Mouse (Mus musculus) WW6 (cell line): ENCODE measurements around the gene Plin4.

Source experiments
- DNase-seq: peaks from one replicate; pipeline ENCODE4 v3.0.0-alpha.2; 2013; ENCODE audit warnings: low read depth, low spot score

The Plin4 gene

GRCm38 (mm10) chr17:56109219-56110051 lies at the start of gene Plin4:
TSS of gene Plin4 (minus strand) at chr17:56109803.
- no peak for DNase-seq

- no peak for DNase-seq
Observed at GRCm38 (mm10) chr17:56153643-56154042, 44.0 kb upstream of the Plin4 start.

- no peak for DNase-seq
Observed at GRCm38 (mm10) chr17:56149897-56150296, 40.3 kb upstream of the Plin4 start.

GRCm38 (mm10) chr17:56148790-56149618 lies 39.4 kb upstream of the Plin4 start:
- no peak for DNase-seq

GRCm38 (mm10) chr17:56148280-56148679 lies 38.7 kb upstream of the Plin4 start:
- DNase-seq: no peak

GRCm38 (mm10) chr17:56147420-56147819 lies 37.8 kb upstream of the Plin4 start:
- no peak for DNase-seq

- no peak for DNase-seq
Observed at GRCm38 (mm10) chr17:56146131-56146530, 36.5 kb upstream of the Plin4 start.

- DNase-seq: no peak
Observed at GRCm38 (mm10) chr17:56144546-56144945, 34.9 kb upstream of the Plin4 start.

GRCm38 (mm10) chr17:56141702-56142605 lies 32.4 kb upstream of the Plin4 start:
- no peak for DNase-seq

GRCm38 (mm10) chr17:56139858-56140595 lies 30.4 kb upstream of the Plin4 start, which contains the start of gene Sema6b:
TSS of gene Sema6b (minus strand) at chr17:56140343.
- DNase-seq: no peak

GRCm38 (mm10) chr17:56139355-56139754 lies 29.8 kb upstream of the Plin4 start:
- no peak for DNase-seq

GRCm38 (mm10) chr17:56137839-56138613 lies 28.4 kb upstream of the Plin4 start:
- DNase-seq: no peak

- DNase-seq: no peak
Observed at GRCm38 (mm10) chr17:56136558-56136957, 27.0 kb upstream of the Plin4 start.

- no peak for DNase-seq
Observed at GRCm38 (mm10) chr17:56134463-56134971, 24.9 kb upstream of the Plin4 start.

GRCm38 (mm10) chr17:56133457-56134363 lies 24.1 kb upstream of the Plin4 start:
- no peak for DNase-seq

- DNase-seq: no peak
Observed at GRCm38 (mm10) chr17:56132661-56133060, 23.1 kb upstream of the Plin4 start.

- DNase-seq: peak; percentile 61
Observed at GRCm38 (mm10) chr17:56131814-56132213, 22.2 kb upstream of the Plin4 start.

GRCm38 (mm10) chr17:56131136-56131535 lies 21.5 kb upstream of the Plin4 start:
- DNase-seq: no peak

GRCm38 (mm10) chr17:56128246-56128645 lies 18.6 kb upstream of the Plin4 start:
- DNase-seq: no peak
